Mouse (Mus musculus) limb, embryonic 11.5 days (tissue): ENCODE measurements around the gene Nrcam. TPM values are rescaled to one million over a fixed set of nuclear protein-coding genes. Genes with fewer than 3 reads are reported as not detected.

Experiments
- ATAC-seq: fragments of 200-750 bp; cut with Nextera tagmentation; 2 replicates; pipeline ENCODE4 v1.8.0; 2017; ENCODE audit warnings: low read depth; ENCODE audit not compliant: insufficient number of reproducible peaks, low FRiP score, low TSS enrichment
- DNase-seq: peaks from one replicate; pipeline ENCODE4 v3.0.0-alpha.2; 2015; ENCODE audit warnings: low spot score
- H3K27ac ChIP-seq: fragments of 300-500 bp; sonication (generic); replicated peaks from 2 replicates; pipeline ENCODE4 v1.5.1; 2014; ENCODE audit warnings: low read depth, mild to moderate bottlenecking, low read length
- H3K27me3 ChIP-seq: fragments of 300-500 bp; sonication (generic); 2 replicates; pipeline ENCODE4 v1.6.1; 2014; ENCODE audit warnings: mild to moderate bottlenecking, low read length, mixed read lengths; ENCODE audit not compliant: control insufficient read depth, insufficient read depth
- H3K36me3 ChIP-seq: fragments of 300-500 bp; sonication (generic); 2 replicates; pipeline ENCODE4 v1.6.1; 2014; ENCODE audit warnings: mild to moderate bottlenecking, low read length, moderate library complexity, mixed read lengths; ENCODE audit not compliant: control insufficient read depth, insufficient read depth
- H3K4me1 ChIP-seq: fragments of 300-500 bp; sonication (generic); 2 replicates; pipeline ENCODE4 v1.6.1; 2014; ENCODE audit warnings: low read length, mixed read lengths; ENCODE audit not compliant: control insufficient read depth, insufficient read depth
- H3K4me2 ChIP-seq: fragments of 300-500 bp; sonication (generic); 2 replicates; pipeline ENCODE4 v1.6.1; 2014; ENCODE audit warnings: low read depth, mild to moderate bottlenecking, moderate library complexity; ENCODE audit not compliant: severe bottlenecking
- H3K4me3 ChIP-seq: fragments of 300-500 bp; sonication (generic); 2 replicates; pipeline ENCODE4 v1.5.1; 2014; ENCODE audit warnings: low read depth, low read length
- H3K9ac ChIP-seq: fragments of 300-500 bp; sonication (generic); 2 replicates; pipeline ENCODE4 v1.6.1; 2014; ENCODE audit warnings: mild to moderate bottlenecking, low read length
- H3K9me3 ChIP-seq: fragments of 300-500 bp; sonication (generic); 2 replicates; pipeline ENCODE4 v1.6.1; 2016; ENCODE audit warnings: low read length; ENCODE audit not compliant: control insufficient read depth
- WGBS: fragments of 180-500 bp; shearing (Covaris S2); extraction: QIAGEN DNeasy Blood & Tissue Kit; methylation state at CpG from one replicate; pipeline ENCODE4 v1.1.7; 2014; 5-methylcytosine and 5-hydroxymethylcytosine counted together
- polyA plus RNA-seq: library from polyadenylated mRNA; unstranded; fragments of >200 nt; fragmentation: Nextera tagmentation; extraction: Ambion mirVana; gene quantifications from 2 replicates; pipeline ENCODE4 v1.2.1, GENCODE M21; 2014

Nrcam gene
- polyA plus RNA-seq, 1 experiment from 2014 or later = 1.6 TPM

- WGBS = 76% methylated on average over 5 of the region's 5 CpGs
- Histone ChIP-seq H3K9me3 (no peaks in the 10 kb centered on the region), H3K4me3 (no peak overlapping the region), H3K4me1 (no peaks in the 10 kb centered on the region), H3K9ac (no peak overlapping the region), H3K27ac (no peak overlapping the region), H3K36me3 (no peaks in the 10 kb centered on the region), H3K27me3 (no peaks in the 10 kb centered on the region), H3K4me2 (no peak overlapping the region)
- ATAC-seq = no peak
- DNase-seq = no peak
Observed at GRCm38 (mm10) chr12:44492759-44493479, 164.2 kb downstream of the Nrcam start.

GRCm38 (mm10) chr12:44497762-44498161 lies 169.1 kb downstream of the Nrcam start:
- DNase-seq (no peak), ATAC-seq (no peak)
- H3K4me1 ChIP-seq = no peaks in the 10 kb centered on the region

GRCm38 (mm10) chr12:44498872-44499271 lies 170.2 kb downstream of the Nrcam start:
- no peak for ATAC-seq
- Histone ChIP-seq H3K4me2 (no peak overlapping the region), H3K36me3 (no peaks in the 10 kb centered on the region), H3K4me1 (no peaks in the 10 kb centered on the region), H3K27ac (no peak overlapping the region), H3K27me3 (no peaks in the 10 kb centered on the region), H3K4me3 (no peak overlapping the region), H3K9me3 (no peaks in the 10 kb centered on the region), H3K9ac (no peak overlapping the region)
- WGBS = 81% methylated on average over 5 of the region's 5 CpGs
- DNase-seq = no peak

More at GRCm38 (mm10) chr12:44497762-44498161, 169.1 kb downstream of the Nrcam start:
- H3K4me2 ChIP-seq = no peak overlapping the region
- no peaks in the 10 kb centered on the region for H3K27me3 ChIP-seq
- H3K4me3 ChIP-seq = no peak overlapping the region
- no peak overlapping the region for H3K27ac ChIP-seq
- H3K9ac ChIP-seq = no peak overlapping the region
- no peaks in the 10 kb centered on the region for H3K9me3 ChIP-seq
- no peaks in the 10 kb centered on the region for H3K36me3 ChIP-seq
- 80% methylated on average over 2 of the region's 2 CpGs for WGBS

GRCm38 (mm10) chr12:44501807-44502487 lies 173.3 kb downstream of the Nrcam start:
- Histone ChIP-seq H3K9ac (no peak overlapping the region), H3K36me3 (no peaks in the 10 kb centered on the region), H3K27ac (no peak overlapping the region), H3K9me3 (no peaks in the 10 kb centered on the region), H3K27me3 (no peaks in the 10 kb centered on the region), H3K4me3 (no peak overlapping the region), H3K4me2 (no peak overlapping the region), H3K4me1 (no peaks in the 10 kb centered on the region)
- DNase-seq (no peak), ATAC-seq (no peak)
- 79% methylated on average over 5 of the region's 5 CpGs for WGBS

GRCm38 (mm10) chr12:44503737-44504136 lies 175.1 kb downstream of the Nrcam start:
- Histone ChIP-seq H3K27me3 (no peaks in the 10 kb centered on the region), H3K27ac (no peak overlapping the region), H3K36me3 (no peaks in the 10 kb centered on the region), H3K9ac (no peak overlapping the region), H3K4me2 (no peak overlapping the region), H3K4me3 (no peak overlapping the region), H3K9me3 (no peaks in the 10 kb centered on the region), H3K4me1 (no peaks in the 10 kb centered on the region)
- no peak for DNase-seq
- 83% methylated on average over 4 of the region's 4 CpGs for WGBS
- ATAC-seq = no peak

GRCm38 (mm10) chr12:44508635-44509034 lies 179.9 kb downstream of the Nrcam start:
- Histone ChIP-seq H3K27ac (no peak overlapping the region), H3K4me3 (no peak overlapping the region), H3K4me2 (no peak overlapping the region), H3K9ac (no peak overlapping the region), H3K9me3 (no peaks in the 10 kb centered on the region), H3K4me1 (no peaks in the 10 kb centered on the region), H3K36me3 (no peaks in the 10 kb centered on the region), H3K27me3 (no peaks in the 10 kb centered on the region)
- WGBS = 83% methylated on average over 3 of the region's 3 CpGs
- ATAC-seq (no peak), DNase-seq (no peak)

GRCm38 (mm10) chr12:44509406-44510104 lies 180.9 kb downstream of the Nrcam start:
- DNase-seq (no peak), ATAC-seq (no peak)
- Histone ChIP-seq H3K4me2 (no peak overlapping the region), H3K27me3 (no peaks in the 10 kb centered on the region), H3K4me3 (no peak overlapping the region), H3K27ac (no peak overlapping the region), H3K4me1 (no peaks in the 10 kb centered on the region), H3K36me3 (no peaks in the 10 kb centered on the region), H3K9me3 (no peaks in the 10 kb centered on the region), H3K9ac (no peak overlapping the region)
- 80% methylated on average over 4 of the region's 4 CpGs for WGBS

GRCm38 (mm10) chr12:44515066-44515465 lies 186.4 kb downstream of the Nrcam start:
- 77% methylated on average over 4 of the region's 4 CpGs for WGBS
- ATAC-seq = no peak

More at GRCm38 (mm10) chr12:44515066-44515465, 186.4 kb downstream of the Nrcam start:
- Histone ChIP-seq H3K9me3 (no peaks in the 10 kb centered on the region), H3K4me3 (no peak overlapping the region), H3K27ac (no peak overlapping the region), H3K9ac (no peak overlapping the region), H3K27me3 (no peaks in the 10 kb centered on the region), H3K36me3 (no peaks in the 10 kb centered on the region), H3K4me1 (no peaks in the 10 kb centered on the region), H3K4me2 (no peak overlapping the region)
- DNase-seq = no peak
